Mouse (Mus musculus): ENCODE results near the gene Itih4.

GRCm38 (mm10) chr14:30913404-30913803, 27.1 kb downstream of the Itih4 start:
- no peak for TF ChIP-seq POLR2A (IDR thresholded peaks at IDR 0.05; ENCODE audit: control insufficient read depth, low read depth, low read length)
- no peak for TF ChIP-seq CTCF (IDR thresholded peaks at IDR 0.05; ENCODE audit: control insufficient read depth, insufficient read depth, insufficient replicate concordance, low read depth, low read length)
